Mouse (Mus musculus): ENCODE data around the gene Rhox4a.
"Not testable (repeated sequence)": the region's sequence is repeated elsewhere in the genome, so short reads cannot be mapped to it uniquely, and the experiment has no call there.

The Rhox4a gene

DNA sequence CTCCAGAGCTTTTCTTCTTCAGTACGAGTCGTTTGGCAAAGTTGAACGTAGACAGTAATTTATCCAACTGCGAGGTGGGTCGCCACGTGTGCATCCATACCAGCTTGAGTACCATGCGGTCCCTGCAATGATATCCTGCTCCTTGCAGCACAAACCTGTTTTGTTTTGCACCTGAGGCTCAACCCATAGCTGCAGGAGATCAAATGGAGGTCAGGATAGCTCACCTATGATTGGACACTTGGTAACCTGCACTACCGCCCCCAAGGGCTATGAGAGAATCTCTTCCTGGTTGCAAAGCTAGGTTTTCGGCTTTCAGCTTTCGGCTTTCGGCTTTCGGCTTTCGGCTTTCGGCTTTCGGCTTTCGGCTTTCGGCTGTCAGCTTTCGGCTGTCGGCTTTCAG is at the start of gene Rhox4a:
Gene Rhox4a (plus strand): TSS at position 301 of the 400 bp plus-strand sequence.
- DNase-seq (ENCODE audit: low spot score), result not testable (repeated sequence)

DNA sequence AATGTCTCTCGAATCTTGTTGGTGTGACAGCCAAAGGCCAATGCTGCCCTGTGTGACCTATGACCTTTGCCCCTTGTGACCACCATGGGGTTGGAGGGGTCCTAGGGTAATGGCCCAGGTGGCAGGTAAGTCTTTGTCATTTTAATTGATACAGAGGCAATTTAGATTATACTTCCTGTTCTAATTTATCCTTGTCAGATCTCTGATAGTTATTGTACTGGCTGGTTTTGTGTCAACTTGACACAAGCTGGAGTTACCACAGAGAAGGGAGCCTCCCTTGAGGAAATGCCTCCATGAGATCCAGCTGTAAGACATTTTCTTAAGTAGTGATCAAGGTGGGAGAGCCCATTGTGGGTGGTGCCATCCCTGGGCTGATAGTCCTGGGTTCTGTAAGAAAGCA is 43.0 kb upstream of the Rhox4a start, which contains the start of gene Rhox1:
Gene Rhox1 (minus strand): TSS at position 101 of the 400 bp plus-strand sequence.
- not testable (repeated sequence) for DNase-seq (ENCODE audit: low spot score)

DNA sequence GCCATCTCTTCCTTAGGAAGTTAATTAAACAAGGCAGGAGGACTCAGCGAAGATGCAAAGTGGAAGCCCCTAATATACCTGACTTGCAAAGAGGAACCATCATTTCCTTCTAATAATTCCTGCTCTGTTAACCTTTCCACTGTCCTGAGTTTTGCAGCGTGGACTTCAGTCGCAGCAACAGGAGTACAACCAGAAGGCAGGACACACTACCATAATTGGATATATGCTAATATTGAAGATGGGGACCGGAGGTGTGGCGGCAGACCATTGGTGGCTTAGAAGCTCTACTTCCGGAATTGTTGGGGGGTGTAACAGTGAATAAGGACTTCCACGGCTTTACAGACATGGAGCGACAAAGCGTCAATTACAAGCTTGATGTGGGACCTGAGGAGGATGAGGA is 20.5 kb upstream of the Rhox4a start, which contains the start of gene Rhox2a:
Gene Rhox2a (plus strand): TSS at position 301 of the 400 bp plus-strand sequence.
- DNase-seq (ENCODE audit: low spot score), result not testable (repeated sequence)

DNA sequence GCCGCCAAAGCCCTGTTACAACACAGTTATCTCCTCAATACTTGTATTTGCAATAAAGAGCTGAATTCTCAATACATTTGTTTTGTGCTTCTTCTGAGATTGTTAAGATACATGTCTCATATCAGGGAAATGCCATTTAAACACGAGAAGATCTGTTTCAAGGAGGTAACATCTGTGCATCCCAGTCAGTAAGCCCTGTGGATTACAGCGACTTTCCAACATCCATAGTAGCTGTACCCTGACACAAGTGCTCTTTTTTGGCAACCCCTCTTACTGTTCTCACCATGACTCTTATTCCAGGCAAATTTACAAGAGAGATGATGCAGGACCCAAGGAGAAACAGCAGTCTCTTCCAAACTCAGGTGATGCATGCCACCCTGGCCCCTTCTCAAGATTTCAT is 15.5 kb upstream of the Rhox4a start, which contains the start of gene Rhox3a:
Gene Rhox3a (plus strand): TSS at position 301 of the 400 bp plus-strand sequence.
- DNase-seq (ENCODE audit: low spot score), result not testable (repeated sequence)
